Mouse (Mus musculus) mesoderm, embryonic 11.5 days (tissue): ENCODE measurements around the gene Rapgef5.

Source experiments
- DNase-seq: peaks from one replicate; pipeline ENCODE4 v3.0.0-alpha.2; 2012; ENCODE audit warnings: low read depth, low spot score

Gene Rapgef5

GRCm38 (mm10) chr12:117516179-117516578, at the start of gene Rapgef5:
TSS of gene Rapgef5 (plus strand) at chr12:117516479.
- DNase-seq = no peak

GRCm38 (mm10) chr12:117468329-117468728, 48.0 kb upstream of the Rapgef5 start:
- no peak for DNase-seq

- no peak for DNase-seq
Observed at GRCm38 (mm10) chr12:117479014-117479413, 37.3 kb upstream of the Rapgef5 start.

- DNase-seq = no peak
Observed at GRCm38 (mm10) chr12:117479680-117480079, 36.6 kb upstream of the Rapgef5 start.

- DNase-seq = no peak
Observed at GRCm38 (mm10) chr12:117480958-117481357, 35.3 kb upstream of the Rapgef5 start.

GRCm38 (mm10) chr12:117482665-117483064, 33.6 kb upstream of the Rapgef5 start:
- DNase-seq = no peak

- no peak for DNase-seq
Observed at GRCm38 (mm10) chr12:117486118-117487057, 29.9 kb upstream of the Rapgef5 start.

GRCm38 (mm10) chr12:117496501-117497176, 19.6 kb upstream of the Rapgef5 start:
- DNase-seq = no peak

GRCm38 (mm10) chr12:117497361-117497760, 18.9 kb upstream of the Rapgef5 start:
- DNase-seq = no peak

- DNase-seq = no peak
Observed at GRCm38 (mm10) chr12:117499242-117499641, 17.0 kb upstream of the Rapgef5 start.

GRCm38 (mm10) chr12:117501180-117501579, 15.1 kb upstream of the Rapgef5 start:
- DNase-seq = no peak

GRCm38 (mm10) chr12:117502834-117503233, 13.4 kb upstream of the Rapgef5 start:
- no peak for DNase-seq

GRCm38 (mm10) chr12:117505163-117505562, 11.1 kb upstream of the Rapgef5 start:
- no peak for DNase-seq

- no peak for DNase-seq
Observed at GRCm38 (mm10) chr12:117507772-117508171, 8.5 kb upstream of the Rapgef5 start.

GRCm38 (mm10) chr12:117509919-117510318, 6.4 kb upstream of the Rapgef5 start:
- no peak for DNase-seq

GRCm38 (mm10) chr12:117512468-117512867, 3.8 kb upstream of the Rapgef5 start:
- no peak for DNase-seq

- DNase-seq = no peak
Observed at GRCm38 (mm10) chr12:117513150-117513932, 2.9 kb upstream of the Rapgef5 start.

GRCm38 (mm10) chr12:117517275-117517936, 1.1 kb downstream of the Rapgef5 start:
- DNase-seq = no peak

GRCm38 (mm10) chr12:117524311-117525013, 8.2 kb downstream of the Rapgef5 start:
- DNase-seq = no peak

GRCm38 (mm10) chr12:117527889-117528288, 11.6 kb downstream of the Rapgef5 start:
- no peak for DNase-seq
